Mouse (Mus musculus) lung, postnatal 36 days (tissue): Measurements from ENCODE around the gene 4930519G04Rik.
A peak's percentile ranks its signal among the peaks of the same experiment; 100 is the strongest.
"Not testable (repeated sequence)": the region's sequence is repeated elsewhere in the genome, so short reads cannot be mapped to it uniquely, and the experiment has no call there.

ENCODE experiments used
- DNase-seq: peaks from one replicate; pipeline ENCODE4 v3.0.0; 2022; ENCODE audit warnings: mixed read lengths

Gene 4930519G04Rik

GRCm38 (mm10) chr5:114842674-114843073 is 10.8 kb upstream of the 4930519G04Rik start:
- DNase-seq, result no peak

GRCm38 (mm10) chr5:114844371-114844770 is 9.1 kb upstream of the 4930519G04Rik start:
- DNase-seq, result not testable (repeated sequence)

DNA sequence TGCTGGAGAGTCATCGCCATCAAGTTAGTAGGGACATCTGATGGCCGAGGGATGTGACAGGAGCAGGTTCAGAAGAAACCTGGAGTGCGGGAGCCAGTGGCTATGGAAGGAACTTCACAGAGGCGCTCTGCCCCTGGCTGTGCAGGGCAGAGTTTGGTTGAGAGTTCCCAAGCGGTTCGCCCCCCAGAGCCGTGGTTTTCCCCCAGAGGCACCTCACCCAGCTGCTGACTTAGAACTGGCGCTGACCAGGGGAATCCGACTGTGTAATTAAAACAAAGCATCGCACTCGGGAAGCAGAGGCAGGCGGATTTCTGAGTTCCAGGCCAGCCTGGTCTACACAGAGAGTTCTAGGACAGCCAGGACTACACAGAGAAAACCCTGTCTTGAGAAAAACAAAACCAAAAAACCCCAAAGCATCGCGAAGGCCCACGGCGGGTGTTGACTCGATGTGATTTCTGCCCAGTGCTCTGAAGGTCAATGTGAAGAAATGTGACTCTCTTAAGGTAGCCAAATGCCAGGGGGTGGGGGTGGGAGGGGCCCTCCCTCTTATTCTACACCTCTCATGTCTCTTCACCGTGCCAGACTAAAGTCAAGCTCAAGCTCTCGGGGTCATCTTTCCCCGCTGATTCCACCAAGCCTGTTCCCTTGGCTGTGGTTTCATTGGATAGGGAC is 1.8 kb upstream of the 4930519G04Rik start:
- no peak for DNase-seq

GRCm38 (mm10) chr5:114858582-114858981 is 5.1 kb downstream of the 4930519G04Rik start, which contains the start of gene Gm9936:
Gm9936 (minus strand) TSS chr5:114858682.
- DNase-seq, result no peak

GRCm38 (mm10) chr5:114859253-114859652 is 5.8 kb downstream of the 4930519G04Rik start:
- DNase-seq, result peak; percentile 84

DNA sequence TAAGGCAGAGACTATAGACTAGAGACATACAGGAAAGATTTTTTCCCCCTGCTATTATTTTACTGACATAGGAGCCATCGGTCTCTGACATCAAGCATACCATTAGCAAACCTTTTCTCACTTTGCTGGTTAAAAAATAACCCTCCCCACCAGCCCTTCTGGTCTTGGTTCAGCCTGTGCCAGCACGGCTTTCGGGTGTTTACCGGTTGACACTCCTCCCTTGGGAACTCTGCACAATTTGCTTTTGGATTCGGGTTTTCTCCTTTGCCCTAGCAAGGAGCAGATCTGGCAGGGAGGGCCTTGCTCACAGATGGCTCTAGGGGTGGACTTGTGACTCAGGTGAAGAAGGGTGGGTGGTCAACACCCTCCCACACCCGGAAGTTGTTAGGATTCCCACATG is 8.3 kb downstream of the 4930519G04Rik start:
- no peak for DNase-seq

DNA sequence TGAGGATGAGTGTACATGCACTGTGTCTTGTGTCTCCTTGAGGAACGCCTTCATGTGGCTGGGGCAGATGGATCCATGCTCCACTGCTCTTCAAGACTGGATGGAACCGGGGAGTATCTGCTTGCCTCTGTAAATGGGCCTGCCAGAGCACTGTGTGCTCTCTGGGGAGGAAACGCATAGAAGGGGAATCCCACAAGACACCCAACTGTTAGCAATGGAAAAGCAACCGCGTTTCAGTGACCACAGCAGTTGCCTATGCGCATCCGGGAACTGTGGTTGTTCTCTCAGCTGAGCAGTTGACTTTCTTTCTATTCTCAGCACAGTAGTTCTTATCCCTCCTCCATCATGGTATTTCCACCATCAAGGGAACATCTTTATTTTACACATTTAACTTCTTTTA is 11.3 kb downstream of the 4930519G04Rik start:
- no peak for DNase-seq

- no peak for DNase-seq
These were observed 11.8 kb downstream of the 4930519G04Rik start for GRCm38 (mm10) chr5:114865279-114865678.

DNA sequence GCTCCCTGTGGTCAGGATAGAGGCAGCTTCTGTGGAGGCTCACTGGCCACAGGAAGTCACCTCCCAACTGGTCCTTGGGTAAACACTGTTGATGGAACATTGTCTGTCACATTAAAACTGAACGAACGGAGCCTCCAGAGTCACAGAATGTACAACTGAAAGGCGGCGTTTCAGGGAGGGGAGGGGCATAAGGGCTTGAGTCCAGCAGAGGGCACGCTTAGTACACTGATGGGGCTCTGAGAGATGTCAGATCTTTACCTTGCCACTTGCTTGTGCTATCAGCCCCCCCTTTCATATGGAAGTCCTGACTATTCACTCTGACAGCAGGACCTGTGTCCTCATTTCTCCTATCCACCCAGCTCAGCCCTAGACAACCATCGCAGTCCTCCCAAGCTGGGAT is 22.4 kb downstream of the 4930519G04Rik start:
- DNase-seq, result peak; percentile 40

DNA sequence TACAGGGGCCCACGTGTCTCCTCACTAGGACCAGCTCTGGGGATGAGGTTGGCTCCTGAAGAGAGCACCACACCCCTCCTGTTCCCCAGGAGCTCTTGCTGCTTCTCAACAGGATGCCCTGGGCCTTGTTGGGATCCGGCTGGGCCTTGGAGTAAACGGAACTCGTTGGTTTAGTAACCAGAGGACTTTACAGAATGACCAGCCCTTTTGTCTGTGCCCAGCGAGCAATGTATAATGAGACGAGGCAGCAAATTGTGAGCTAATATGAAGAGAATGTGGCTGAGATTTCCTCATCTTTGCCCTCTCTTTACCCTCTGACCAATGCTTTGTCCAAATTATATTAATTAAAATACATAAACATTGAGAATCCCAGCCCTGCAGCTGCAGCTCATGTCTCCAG is 22.9 kb downstream of the 4930519G04Rik start:
- no peak for DNase-seq

DNA sequence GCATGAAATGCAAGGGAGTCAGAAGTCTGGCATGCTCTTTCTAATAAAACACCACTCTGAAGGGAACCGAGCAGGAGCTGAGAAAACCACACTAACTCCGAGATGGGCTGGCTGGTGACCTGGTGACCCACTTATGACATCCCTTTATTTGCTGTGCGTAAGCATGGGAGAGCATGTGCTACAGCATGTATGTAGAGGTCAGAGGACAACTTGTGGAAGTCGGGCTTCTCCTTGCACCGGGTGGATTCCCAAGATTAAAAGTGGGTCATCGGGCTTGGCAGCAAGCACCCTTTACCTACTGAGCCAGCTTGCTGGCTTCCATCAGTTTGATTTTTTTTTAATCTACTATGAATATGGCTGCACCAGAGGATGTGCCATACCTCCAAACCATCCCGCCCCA is 24.0 kb downstream of the 4930519G04Rik start:
- DNase-seq, result no peak

DNA sequence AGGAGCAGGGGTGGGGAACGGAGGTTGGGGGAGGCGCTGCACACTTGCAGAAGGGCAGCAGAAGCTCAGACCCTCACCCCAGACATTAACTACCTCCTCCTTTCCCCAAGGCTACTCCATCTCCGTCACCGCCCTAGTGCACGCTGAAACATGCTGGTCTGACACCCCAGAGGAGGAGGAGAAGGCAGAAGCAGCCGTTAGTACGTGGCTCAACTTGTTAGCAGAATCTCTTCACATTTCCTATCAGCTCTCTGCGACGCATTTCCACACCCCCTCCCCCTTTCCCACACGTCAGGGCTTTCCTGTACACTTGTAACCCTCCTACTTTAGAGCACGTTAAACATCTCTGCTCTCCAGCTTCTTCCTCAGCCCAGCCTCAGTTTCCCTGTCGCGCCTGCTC is 25.9 kb downstream of the 4930519G04Rik start:
- DNase-seq, result no peak

GRCm38 (mm10) chr5:114882319-114882718 is 28.9 kb downstream of the 4930519G04Rik start:
- not testable (repeated sequence) for DNase-seq

DNA sequence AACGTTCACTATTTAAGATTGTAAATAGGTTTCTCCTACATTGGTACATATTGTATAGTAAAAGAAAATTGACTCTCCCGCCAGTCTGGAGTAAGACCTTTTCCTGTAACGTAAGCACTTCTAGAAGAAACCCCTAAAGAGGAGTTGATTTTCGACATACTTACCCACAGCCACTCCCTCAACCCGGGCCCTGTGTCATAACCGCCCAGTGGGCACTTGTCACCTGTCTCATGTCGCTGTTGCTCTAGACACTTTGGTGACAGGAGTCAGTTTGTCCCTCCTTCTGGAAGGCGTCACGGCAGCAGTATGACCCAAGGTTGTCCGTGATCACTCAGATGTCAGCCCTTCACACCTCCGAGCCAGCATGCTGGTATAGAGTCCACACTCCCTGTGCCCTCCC is 29.6 kb downstream of the 4930519G04Rik start:
- DNase-seq, result no peak

GRCm38 (mm10) chr5:114886801-114887200 is 33.3 kb downstream of the 4930519G04Rik start:
- no peak for DNase-seq

- DNase-seq, result no peak
These were observed 35.5 kb downstream of the 4930519G04Rik start for GRCm38 (mm10) chr5:114888995-114889394.

DNA sequence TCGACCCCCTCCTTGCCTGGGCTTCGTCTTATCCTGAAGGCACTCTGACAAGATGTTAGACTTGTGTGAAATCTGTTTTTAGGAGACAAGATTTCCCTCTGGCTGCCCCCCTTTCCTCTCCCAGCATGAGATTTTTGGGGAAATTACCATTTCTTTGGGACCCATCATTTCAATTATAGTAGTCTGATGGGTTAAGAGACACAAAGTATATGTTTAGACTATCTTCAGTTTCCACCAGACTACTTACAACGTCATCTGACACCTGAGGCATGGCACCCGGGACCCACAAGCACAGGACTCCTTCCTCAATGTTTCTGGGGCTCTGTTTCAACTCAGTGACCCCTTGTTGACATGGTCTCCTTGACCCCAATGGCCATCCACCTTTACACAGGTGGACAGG is 42.1 kb downstream of the 4930519G04Rik start:
- no peak for DNase-seq

DNA sequence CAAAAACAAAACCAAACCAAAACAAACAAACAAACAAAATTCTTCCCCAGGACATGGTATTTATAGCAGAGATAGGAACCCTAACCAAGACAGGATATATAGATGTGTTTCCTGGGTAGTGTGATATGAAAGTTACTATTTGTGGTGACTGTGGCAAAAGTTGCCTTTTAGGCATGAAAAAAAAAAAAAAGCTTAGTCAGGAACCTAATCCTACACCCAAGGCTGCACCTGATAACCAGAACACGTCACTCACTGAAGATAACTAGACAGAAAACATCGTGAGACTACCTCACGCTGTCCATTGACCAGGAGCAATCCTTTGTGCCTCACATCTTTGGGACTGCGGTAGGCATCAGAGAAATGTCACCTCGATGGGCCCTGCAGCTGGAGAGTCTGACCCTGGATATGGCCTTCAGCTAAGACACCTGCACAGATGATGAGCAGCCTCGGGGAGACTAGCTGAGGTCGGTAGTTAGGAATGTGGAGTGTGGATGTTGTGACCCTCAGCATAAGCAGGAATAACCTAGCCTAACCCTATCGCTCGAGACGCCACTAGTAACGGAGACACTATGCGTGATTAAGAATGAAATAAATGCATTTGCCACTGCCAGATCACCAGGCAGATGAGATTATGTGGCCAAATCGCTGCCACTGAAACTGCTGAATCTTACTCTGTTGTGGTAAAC is 43.4 kb downstream of the 4930519G04Rik start, which contains the start of gene Oasl2:
Gene Oasl2, plus strand, starts transcription at position 249 of the 686 bp plus-strand sequence.
- DNase-seq, result no peak

GRCm38 (mm10) chr5:114897374-114897793 is 43.9 kb downstream of the 4930519G04Rik start:
- DNase-seq, result peak; percentile 72

DNA sequence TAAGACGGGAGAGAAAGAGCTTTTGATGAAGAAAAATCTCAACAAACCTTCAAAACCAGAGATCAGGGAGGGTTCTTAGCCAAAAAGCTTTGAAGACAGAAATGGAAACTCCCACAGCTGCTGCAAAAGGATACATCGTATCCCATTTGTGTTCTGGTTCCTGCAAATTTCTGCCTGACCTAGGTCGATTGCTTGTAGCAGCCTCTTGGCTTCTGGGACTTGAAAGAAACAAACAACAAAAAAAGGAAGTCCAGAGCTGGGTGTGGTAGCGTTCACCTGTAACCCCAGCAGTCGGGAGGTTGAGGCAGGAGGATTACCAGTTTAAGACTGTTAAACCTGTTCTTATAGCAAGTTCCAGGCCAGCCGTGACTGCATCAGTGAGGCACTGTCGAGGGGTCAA is 45.4 kb downstream of the 4930519G04Rik start:
- DNase-seq, result no peak

DNA sequence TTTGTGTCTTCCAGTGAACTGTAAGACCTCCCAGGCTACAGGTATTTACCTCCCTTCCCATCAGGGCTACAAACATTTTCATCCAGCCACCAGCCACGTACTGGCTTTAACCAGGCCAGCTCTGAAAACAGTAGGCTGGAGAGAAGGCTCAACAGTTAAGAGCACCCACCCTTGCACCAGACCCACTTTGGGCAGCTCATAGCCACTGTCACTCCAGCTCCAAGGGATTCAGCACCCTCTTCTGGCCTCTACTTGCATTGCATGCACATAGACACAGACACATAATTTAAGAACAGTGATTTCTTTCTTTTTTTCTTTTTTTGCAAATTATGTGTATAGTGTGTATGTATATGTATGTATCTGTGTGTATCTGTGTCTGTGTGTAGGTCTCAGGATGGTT is 48.9 kb downstream of the 4930519G04Rik start:
- peak; percentile 73 for DNase-seq

DNA sequence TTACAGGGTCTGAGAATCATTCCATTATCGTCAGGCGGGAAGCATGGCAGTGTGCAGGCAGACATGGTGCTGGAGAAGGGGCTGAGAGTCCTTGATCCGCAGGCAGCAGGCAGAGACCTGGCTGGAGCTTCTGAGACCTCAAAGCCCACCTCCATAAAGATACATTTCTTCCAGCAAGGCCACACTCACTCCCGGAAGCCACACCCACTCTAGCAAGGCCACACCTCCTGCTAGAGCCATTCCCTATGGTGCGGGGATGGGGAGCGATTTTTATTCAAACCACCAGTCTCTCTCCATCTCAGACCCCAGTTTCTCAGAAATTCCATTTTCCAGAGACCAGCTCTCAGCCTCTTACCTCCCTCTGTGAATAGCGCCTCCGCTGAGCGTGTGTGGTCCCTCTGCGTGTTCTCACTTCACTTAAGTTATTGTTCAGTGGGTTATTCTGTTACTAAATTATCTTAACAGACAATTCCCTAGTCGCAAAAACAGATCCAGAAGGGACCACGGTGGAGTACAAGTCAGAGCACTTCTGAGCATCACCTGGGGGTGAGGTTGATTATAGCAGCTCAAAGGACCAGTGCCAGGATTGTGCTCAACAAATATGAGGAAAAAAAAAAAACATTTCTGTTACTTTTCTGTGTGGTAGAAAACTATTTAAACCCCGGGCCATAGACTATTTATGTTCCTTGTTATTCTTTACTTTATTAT is 55.3 kb downstream of the 4930519G04Rik start:
- no peak for DNase-seq

GRCm38 (mm10) chr5:114913686-114914085 is 60.2 kb downstream of the 4930519G04Rik start:
- DNase-seq, result no peak

GRCm38 (mm10) chr5:114914855-114915254 is 61.4 kb downstream of the 4930519G04Rik start:
- no peak for DNase-seq
